Mouse (Mus musculus) monocyte, adult 5-6 weeks (primary cell): ENCODE results near the gene Ier3. TPM values are rescaled to one million over a fixed set of nuclear protein-coding genes. Genes with fewer than 3 reads are reported as not detected.
"Not testable (repeated sequence)": the region's sequence is repeated elsewhere in the genome, so short reads cannot be mapped to it uniquely, and the experiment has no call there.

Experiments used
- ATAC-seq: fragments of 153-309, 156-312 bp; replicated peaks from 2 replicates; pipeline ENCODE4 v1.8.0; 2017; ENCODE audit warnings: mild to moderate bottlenecking; ENCODE audit not compliant: low TSS enrichment, insufficient number of reproducible peaks, severe bottlenecking, poor library complexity, low FRiP score
- total RNA-seq: library from RNA; stranded (forward); fragments of 200-1000, 200-491, 200-594 nt; gene quantifications from 3 replicates; pipeline ENCODE4 v1.2.3, GENCODE M21; 2017

The Ier3 gene
- total RNA-seq, 1 experiment from 2014 or later = 52.8 TPM

GRCm38 (mm10) chr17:35833239-35833751, 11.8 kb downstream of the Ier3 start:
- ATAC-seq = no peak

DNA sequence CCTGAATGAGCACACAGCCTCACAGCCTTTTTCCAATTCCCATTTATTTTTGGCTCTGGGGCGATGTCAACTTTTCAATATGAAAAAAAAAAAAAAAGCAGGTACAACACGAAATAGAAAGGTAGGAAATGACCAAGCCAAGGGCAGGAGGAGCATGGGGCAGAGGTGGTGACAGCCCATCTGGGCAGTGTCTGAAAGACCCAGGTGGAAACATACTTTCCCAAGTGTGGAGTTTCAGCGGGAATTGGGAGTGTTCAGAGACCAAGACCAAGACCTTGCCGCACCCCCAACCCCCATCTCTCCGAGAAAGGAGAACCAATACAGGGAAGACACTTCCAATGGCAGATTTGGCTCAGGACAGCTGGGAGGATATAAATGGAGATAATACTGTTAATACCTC, 12.4 kb downstream of the Ier3 start:
- no peak for ATAC-seq

DNA sequence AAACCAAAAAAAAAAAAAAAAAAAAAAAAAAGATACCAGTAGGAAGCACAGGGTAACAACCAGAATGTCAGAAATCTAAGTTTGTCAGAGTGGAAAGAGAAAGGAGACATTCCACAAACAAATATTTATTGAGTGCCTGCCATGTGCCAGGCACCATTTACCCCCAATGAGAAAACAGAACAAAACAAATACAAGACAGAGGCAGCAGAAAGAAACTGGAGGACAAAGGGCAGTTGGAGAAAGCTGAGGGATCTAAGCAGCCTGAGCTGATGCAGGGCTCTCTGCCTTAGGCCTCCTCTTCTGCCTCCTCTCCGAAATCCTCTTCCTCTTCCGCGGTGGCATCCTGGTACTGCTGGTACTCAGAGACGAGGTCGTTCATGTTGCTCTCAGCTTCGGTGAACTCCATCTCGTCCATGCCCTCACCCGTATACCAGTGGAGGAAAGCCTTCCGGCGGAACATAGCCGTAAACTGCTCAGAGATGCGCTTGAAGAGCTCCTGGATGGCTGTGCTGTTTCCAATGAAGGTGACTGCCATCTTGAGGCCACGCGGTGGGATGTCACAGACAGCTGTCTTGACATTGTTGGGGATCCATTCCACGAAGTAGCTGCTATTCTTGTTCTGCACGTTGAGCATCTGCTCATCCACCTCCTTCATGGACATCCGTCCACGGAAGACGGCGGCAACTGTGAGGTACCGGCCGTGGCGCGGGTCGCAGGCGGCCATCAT, 13.4 kb downstream of the Ier3 start:
- no peak for ATAC-seq

- no peak for ATAC-seq
Observed at GRCm38 (mm10) chr17:35835424-35836140, 14.1 kb downstream of the Ier3 start.

GRCm38 (mm10) chr17:35836178-35836965, 14.9 kb downstream of the Ier3 start:
- ATAC-seq = peak; percentile 47; the same call in 1 of the 2 replicates

- ATAC-seq = no peak
Observed at GRCm38 (mm10) chr17:35836991-35837422, 15.5 kb downstream of the Ier3 start.

GRCm38 (mm10) chr17:35837487-35837886, 16.0 kb downstream of the Ier3 start:
- ATAC-seq = no peak

DNA sequence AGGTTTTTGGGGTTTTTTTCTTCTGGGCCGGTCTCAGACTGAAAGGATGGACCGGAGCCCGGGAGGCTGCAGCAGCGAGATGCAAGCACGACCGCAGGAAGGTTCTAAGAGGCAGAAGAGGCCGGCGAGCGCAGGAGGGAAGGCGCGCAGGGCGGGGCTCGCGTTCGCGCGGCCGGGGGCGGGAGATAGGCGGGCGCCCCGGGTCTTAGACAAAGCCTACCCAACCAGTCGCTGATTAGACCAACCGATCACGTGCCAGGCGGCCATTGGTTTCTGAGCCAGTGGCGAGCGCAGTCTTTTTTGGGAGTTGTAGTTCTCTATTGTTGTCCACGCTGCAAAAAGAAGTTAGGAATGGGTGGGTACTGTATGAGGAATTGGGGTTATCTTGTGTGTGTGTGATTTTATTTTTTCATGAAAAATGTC, 16.6 kb downstream of the Ier3 start, which contains the start of gene Tubb5:
TSS of gene Tubb5 (minus strand) at position 185 of the 423 bp plus-strand sequence.
- peak; percentile 56 for ATAC-seq

GRCm38 (mm10) chr17:35838570-35838969, 17.1 kb downstream of the Ier3 start:
- ATAC-seq = no peak

DNA sequence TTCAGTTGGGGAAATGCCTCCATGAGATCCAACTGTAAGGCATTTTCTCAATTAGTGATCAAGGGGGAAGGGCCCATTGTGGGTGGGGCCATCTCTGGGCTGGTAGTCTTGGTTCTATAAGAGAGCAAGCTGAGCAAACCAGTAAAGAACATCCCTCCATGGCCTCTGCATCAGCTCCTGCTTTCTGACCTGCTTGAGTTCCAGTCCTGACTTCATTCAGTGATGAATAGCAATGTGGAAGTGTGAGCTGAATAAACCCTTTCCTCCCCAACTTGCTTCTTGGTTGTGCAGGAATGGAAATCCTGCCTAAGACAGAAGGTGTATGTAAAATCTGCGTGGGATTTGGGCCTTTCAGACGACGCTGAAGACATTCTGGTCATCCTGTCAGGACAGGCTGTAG, 17.5 kb downstream of the Ier3 start:
- ATAC-seq = not testable (repeated sequence)

DNA sequence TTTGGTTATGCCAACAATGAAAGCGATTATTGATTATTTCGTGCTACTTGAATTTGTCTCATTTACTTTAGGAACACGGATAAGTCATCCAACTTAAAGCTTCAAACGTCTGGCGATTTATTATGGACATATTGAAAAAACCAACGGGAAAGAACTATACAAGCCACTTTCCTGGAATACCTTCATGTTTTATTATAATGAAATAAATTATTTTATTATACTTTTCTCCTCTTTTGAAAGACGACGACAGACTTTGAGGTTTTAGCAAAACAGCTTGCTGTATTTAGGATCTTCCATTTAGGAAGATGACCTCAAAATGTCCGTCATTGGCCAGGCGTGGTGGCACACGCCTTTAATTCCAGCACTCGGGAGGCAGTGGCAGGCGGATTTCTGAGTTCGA, 19.1 kb downstream of the Ier3 start:
- ATAC-seq = no peak

DNA sequence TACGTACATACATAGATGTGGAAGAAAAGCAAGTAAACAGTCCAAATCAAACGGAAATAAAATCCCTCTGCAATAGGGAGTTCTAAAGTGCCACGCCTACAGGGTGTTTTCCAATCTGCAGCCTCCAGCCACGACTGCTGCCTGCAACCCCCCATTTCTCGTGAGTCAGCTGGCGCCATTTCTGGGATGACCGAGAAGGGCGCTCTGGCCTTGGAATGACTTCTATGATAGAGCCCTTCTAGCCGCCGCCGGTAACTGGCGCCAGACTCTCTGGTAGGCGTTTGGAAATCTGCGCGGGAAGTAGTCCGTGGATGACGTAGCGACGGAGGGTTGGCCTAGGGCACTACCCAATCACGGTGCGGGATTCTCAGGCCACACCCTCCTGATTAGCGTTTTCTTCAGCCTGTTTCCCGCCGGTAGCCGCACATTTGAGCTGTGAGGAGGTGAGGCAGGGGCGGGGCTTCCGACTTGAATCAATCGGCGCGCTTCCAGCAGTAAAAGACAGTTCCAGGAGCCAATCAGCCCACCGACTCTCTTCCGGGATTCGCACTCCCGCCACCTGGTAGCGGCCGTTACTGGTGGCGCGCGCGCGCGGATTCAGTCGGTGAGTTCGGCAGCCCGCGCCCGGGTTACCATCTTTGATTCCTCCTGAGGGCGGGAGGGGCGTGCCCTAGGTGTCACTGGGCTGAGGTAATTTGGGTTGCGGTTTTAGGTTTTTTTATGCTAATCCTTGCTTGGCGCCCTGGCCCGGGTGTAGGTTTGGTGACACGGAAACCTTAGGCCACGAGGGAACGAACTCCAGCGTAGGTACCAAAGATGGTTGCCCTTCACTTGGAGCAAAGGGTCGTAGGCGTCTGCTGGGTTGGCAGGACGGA, 19.8 kb downstream of the Ier3 start, which contains the start of gene Mdc1:
TSS of gene Mdc1 (plus strand) at position 440 of the 875 bp plus-strand sequence.
- ATAC-seq = peak; percentile 95

- no peak for ATAC-seq
Observed at GRCm38 (mm10) chr17:35842006-35842405, 20.5 kb downstream of the Ier3 start.

GRCm38 (mm10) chr17:35843514-35843913, 22.0 kb downstream of the Ier3 start:
- no peak for ATAC-seq

DNA sequence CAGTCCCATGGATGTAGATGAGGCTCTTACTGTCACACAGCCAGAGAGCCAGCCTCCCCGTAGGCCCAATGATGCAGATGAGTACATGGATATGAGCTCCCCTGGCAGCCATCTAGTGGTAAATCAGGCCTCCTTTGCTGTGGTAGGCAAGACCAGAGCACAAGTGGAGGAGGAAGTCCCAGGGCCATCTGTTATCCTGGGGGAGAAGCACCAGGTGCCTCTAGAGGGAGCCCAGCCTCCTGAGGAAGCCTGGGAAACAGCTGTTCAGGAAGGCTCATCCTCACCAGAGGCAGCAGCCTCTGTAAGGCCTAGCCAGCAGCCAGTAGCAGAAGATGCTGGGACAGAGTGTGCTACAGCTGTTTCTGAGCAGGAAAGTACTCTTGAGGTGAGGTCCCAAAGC, 26.6 kb downstream of the Ier3 start:
- ATAC-seq = no peak

GRCm38 (mm10) chr17:35850974-35851373, 29.5 kb downstream of the Ier3 start:
- no peak for ATAC-seq

GRCm38 (mm10) chr17:35859371-35859770, 37.9 kb downstream of the Ier3 start:
- ATAC-seq = no peak

DNA sequence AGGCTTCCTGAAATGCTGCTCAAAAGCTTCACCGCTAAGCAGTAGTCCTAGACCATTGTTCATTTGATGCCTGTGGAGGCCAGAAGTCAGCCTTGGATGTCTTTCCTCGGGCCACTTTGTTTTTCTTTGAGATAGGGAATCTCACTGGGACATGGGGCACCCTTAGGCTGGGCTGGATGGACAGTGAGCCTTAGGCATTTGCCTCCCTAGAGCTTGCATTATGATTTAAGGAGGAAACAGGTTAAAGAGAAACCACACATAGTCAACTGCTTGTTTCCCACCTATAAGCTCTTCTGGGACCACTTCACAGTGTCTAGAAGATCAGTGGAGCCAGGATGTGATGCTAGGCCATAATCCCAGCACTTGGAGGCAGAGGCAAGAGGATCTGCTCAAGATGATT, 38.4 kb downstream of the Ier3 start:
- ATAC-seq = no peak
